In the genomic region with DNA sequence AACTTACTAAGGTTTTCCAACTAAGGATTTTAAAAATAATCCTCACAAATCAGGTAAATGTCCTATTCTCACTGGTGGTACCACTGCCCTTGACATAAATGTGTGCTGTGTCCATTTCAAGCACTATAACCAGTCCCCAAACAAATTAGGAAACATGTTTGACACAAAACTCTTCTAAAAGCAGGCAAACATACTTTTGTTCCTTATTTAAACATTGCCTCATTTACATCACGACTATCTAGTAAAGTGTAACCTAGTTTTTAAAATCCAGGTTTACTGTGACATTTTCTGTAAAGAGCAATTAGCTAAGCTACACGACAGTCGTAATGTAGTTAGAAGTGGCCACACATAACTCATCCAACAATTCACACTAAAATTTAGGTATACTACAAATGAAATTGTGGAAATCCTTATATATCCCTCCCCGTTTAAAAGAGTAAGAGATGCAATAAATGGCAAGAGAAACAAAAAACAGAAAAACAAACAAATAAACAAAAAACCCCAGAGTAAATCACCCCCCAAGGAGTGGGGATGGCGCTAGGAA, we compare ENCODE assay signal across 8 mouse cellular contexts. TPM values are rescaled to one million over a fixed set of nuclear protein-coding genes. Genes with fewer than 3 reads are reported as not detected.
DNase-seq lines count a peak whose midpoint lies in the region; ATAC-seq and TF ChIP-seq lines count a peak whose summit lies in the region.

No protein-coding gene starts in this region.

- H3K4me1 ChIP-seq in spleen, adult 2 months (ENCODE audit: control insufficient read depth, insufficient read depth, insufficient read length) = no peaks in the 10 kb centered on the region
- no peaks in the 10 kb centered on the region for H3K4me1 ChIP-seq in embryonic facial prominence, embryonic 15.5 days
- peaks cover 3% of the 10 kb centered on the region; the same call in 1 of the 2 replicates for H3K4me1 ChIP-seq in limb, embryonic 14.5 days (ENCODE audit: control insufficient read depth, insufficient read depth, low read length)
- no peaks in the 10 kb centered on the region for H3K4me1 ChIP-seq in stomach, embryonic 15.5 days

- H3K36me3 ChIP-seq in spleen, adult 2 months (ENCODE audit: control insufficient read depth, insufficient read depth, low read length) = no peaks in the 10 kb centered on the region
- no peaks in the 10 kb centered on the region for H3K36me3 ChIP-seq in embryonic facial prominence, embryonic 15.5 days
- peaks cover 5% of the 10 kb centered on the region; the same call in 1 of the 2 replicates for H3K36me3 ChIP-seq in limb, embryonic 14.5 days (ENCODE audit: control insufficient read depth, insufficient read depth, low read length)
- no peaks in the 10 kb centered on the region for H3K36me3 ChIP-seq in stomach, embryonic 15.5 days

- H3K9ac ChIP-seq in embryonic facial prominence, embryonic 15.5 days = peak overlapping the region; percentile 85
- peak overlapping the region; percentile 92 for H3K9ac ChIP-seq in limb, embryonic 14.5 days (ENCODE audit: low read depth, low read length, severe bottlenecking)
- H3K9ac ChIP-seq in stomach, embryonic 15.5 days = peak overlapping the region; percentile 71; the same call in 1 of the 2 replicates

- DNase-seq in spleen, adult 2 months (ENCODE audit: low read depth in 1 of 2, low spot score in 2 of 2) = no peak
- DNase-seq in spleen, postnatal 36 days (ENCODE audit: low spot score in 2 of 2) = no peak
- DNase-seq in limb, embryonic 14.5 days (ENCODE audit: low spot score) = no peak
- no peak for DNase-seq in left cerebral cortex, postnatal 14 days (ENCODE audit: low spot score in 2 of 2)
- DNase-seq in layer of hippocampus, adult 8-10 months (ENCODE audit: low spot score in 2 of 2) = no peak
- DNase-seq in left cerebral cortex, adult 18-20 months (ENCODE audit: low spot score in 2 of 2) = no peak

- 2% methylated on average over 5 of the region's 5 CpGs for WGBS in spleen, adult 2 months
- 3% methylated on average over 5 of the region's 5 CpGs for WGBS in embryonic facial prominence, embryonic 15.5 days
- WGBS in limb, embryonic 14.5 days = 5% methylated on average over 5 of the region's 5 CpGs
- WGBS in stomach, embryonic 15.5 days = 4% methylated on average over 5 of the region's 5 CpGs

- no peak for TF ChIP-seq CTCF in spleen, adult 2 months (IDR thresholded peaks at IDR 0.05; ENCODE audit: extremely low read depth, insufficient read depth, insufficient read length, insufficient replicate concordance)

- peak overlapping the region; percentile 53 for H3K4me2 ChIP-seq in embryonic facial prominence, embryonic 15.5 days (replicated peaks)
- H3K4me2 ChIP-seq in limb, embryonic 14.5 days (replicated peaks; ENCODE audit: low read depth, low read length, severe bottlenecking) = peak overlapping the region; percentile 57
- H3K4me2 ChIP-seq in stomach, embryonic 15.5 days = peak overlapping the region; percentile 52

- no peaks in the 10 kb centered on the region for H3K9me3 ChIP-seq in embryonic facial prominence, embryonic 15.5 days (replicated peaks)
- H3K9me3 ChIP-seq in limb, embryonic 14.5 days (ENCODE audit: control insufficient read depth, low read length) = no peaks in the 10 kb centered on the region
- no peaks in the 10 kb centered on the region for H3K9me3 ChIP-seq in stomach, embryonic 15.5 days

- H3K27me3 ChIP-seq in spleen, adult 2 months (ENCODE audit: control insufficient read depth, insufficient read depth, low read length) = no peaks in the 10 kb centered on the region
- H3K27me3 ChIP-seq in embryonic facial prominence, embryonic 15.5 days = no peaks in the 10 kb centered on the region
- H3K27me3 ChIP-seq in limb, embryonic 14.5 days (ENCODE audit: control insufficient read depth, insufficient read depth, low read length) = no peaks in the 10 kb centered on the region
- no peaks in the 10 kb centered on the region for H3K27me3 ChIP-seq in stomach, embryonic 15.5 days (replicated peaks)

- ATAC-seq in embryonic facial prominence, embryonic 15.5 days (ENCODE audit: insufficient number of reproducible peaks, low FRiP score, low TSS enrichment, low read depth) = no peak
- no peak for ATAC-seq in limb, embryonic 14.5 days (ENCODE audit: low FRiP score, low read depth)
- ATAC-seq in stomach, embryonic 15.5 days (ENCODE audit: insufficient read depth, low FRiP score, low read depth) = no peak

- intact Hi-C loops in left cerebral cortex, postnatal 14 days (cut with DNase I) = no loop called here

- H3K27ac ChIP-seq in spleen, adult 2 months (ENCODE audit: insufficient read depth, low read length) = no peak overlapping the region
- no peak overlapping the region for H3K27ac ChIP-seq in embryonic facial prominence, embryonic 15.5 days (replicated peaks)
- no peak overlapping the region for H3K27ac ChIP-seq in limb, embryonic 14.5 days (replicated peaks; ENCODE audit: low read depth, low read length)
- no peak overlapping the region for H3K27ac ChIP-seq in stomach, embryonic 15.5 days

- peak overlapping the region; percentile 78 for H3K4me3 ChIP-seq in spleen, adult 2 months (ENCODE audit: extremely low read depth, insufficient read depth, insufficient read length)
- peak overlapping the region; percentile 86 for H3K4me3 ChIP-seq in embryonic facial prominence, embryonic 15.5 days (replicated peaks)
- H3K4me3 ChIP-seq in limb, embryonic 14.5 days (replicated peaks; ENCODE audit: low read length) = peak overlapping the region; percentile 90
- H3K4me3 ChIP-seq in stomach, embryonic 15.5 days (replicated peaks) = peak overlapping the region; percentile 86

- no peak for TF ChIP-seq POLR2A in spleen, adult 2 months (IDR thresholded peaks at IDR 0.05; ENCODE audit: low read depth, low read length)
- TF ChIP-seq POLR2A in limb, embryonic 14.5 days (IDR thresholded peaks at IDR 0.05; ENCODE audit: borderline replicate concordance, extremely low read depth, insufficient read depth, insufficient read length) = no peak

RNA-seq across cellular contexts. Expression of a gene that starts 0.9 kb away (rescaled TPM):
- polyA plus RNA-seq in spleen, adult 2 months (2012; rRNA removed) = 5.0 and 6.4 TPM in 2 replicates
- polyA plus RNA-seq in embryonic facial prominence, embryonic 15.5 days (2015; fragmentation: Nextera tagmentation; extraction: Ambion mirVana) = 35.5 and 37.7 TPM in 2 replicates
- polyA plus RNA-seq in limb, embryonic 14.5 days (2012; rRNA removed) = 27.7 and 32.5 TPM in 2 replicates
- 35.4 and 35.7 TPM in 2 replicates for polyA plus RNA-seq in limb, embryonic 14.5 days (2014; fragmentation: Nextera tagmentation; extraction: Ambion mirVana)
- polyA plus RNA-seq in stomach, embryonic 15.5 days (2015; fragmentation: Nextera tagmentation; extraction: Ambion mirVana) = 30.1 and 36.0 TPM in 2 replicates
- total RNA-seq in left cerebral cortex, postnatal 14 days (2021) = 10 to 100 TPM; 18.9 to 19.3 TPM
- total RNA-seq in layer of hippocampus, adult 8-10 months (2022) = 10 to 100 TPM; 21.8 to 32.3 (median 25.7) TPM
- 10 to 100 TPM; 21.2 to 23.5 TPM for total RNA-seq in left cerebral cortex, adult 18-20 months (2021)
